Mouse (Mus musculus) large intestine, adult 2 months (tissue): Measurements from ENCODE around the gene Rnf38. TPM values are rescaled to one million over a fixed set of nuclear protein-coding genes. Genes with fewer than 3 reads are reported as not detected.
A peak's percentile ranks its signal among the peaks of the same experiment; 100 is the strongest.

ENCODE experiments used
- DNase-seq: peaks from one replicate; pipeline ENCODE4 v3.0.0-alpha.2; 2012; ENCODE audit warnings: low read depth, low spot score
- WGBS: fragments of 180-500 bp; shearing (Covaris S2); methylation state at CpG from one replicate; pipeline ENCODE4 v1.1.7; 2018; 5-methylcytosine and 5-hydroxymethylcytosine counted together
- polyA plus RNA-seq: library from polyadenylated mRNA; depleted of rRNA; stranded (reverse); fragments of >200 nt; gene quantifications from 2 replicates; pipeline ENCODE4 v1.2.3, GENCODE M21; 2012; rRNA removed

Rnf38 gene
- 31.4 and 68.5 TPM in 2 replicates for polyA plus RNA-seq

- WGBS: 4% methylated on average over 47 of the region's 61 CpGs
- DNase-seq: no peak
Measured at GRCm38 (mm10) chr4:44233713-44234003, at the start of gene Rnf38. Rnf38 (minus strand) TSS chr4:44233789.

DNA sequence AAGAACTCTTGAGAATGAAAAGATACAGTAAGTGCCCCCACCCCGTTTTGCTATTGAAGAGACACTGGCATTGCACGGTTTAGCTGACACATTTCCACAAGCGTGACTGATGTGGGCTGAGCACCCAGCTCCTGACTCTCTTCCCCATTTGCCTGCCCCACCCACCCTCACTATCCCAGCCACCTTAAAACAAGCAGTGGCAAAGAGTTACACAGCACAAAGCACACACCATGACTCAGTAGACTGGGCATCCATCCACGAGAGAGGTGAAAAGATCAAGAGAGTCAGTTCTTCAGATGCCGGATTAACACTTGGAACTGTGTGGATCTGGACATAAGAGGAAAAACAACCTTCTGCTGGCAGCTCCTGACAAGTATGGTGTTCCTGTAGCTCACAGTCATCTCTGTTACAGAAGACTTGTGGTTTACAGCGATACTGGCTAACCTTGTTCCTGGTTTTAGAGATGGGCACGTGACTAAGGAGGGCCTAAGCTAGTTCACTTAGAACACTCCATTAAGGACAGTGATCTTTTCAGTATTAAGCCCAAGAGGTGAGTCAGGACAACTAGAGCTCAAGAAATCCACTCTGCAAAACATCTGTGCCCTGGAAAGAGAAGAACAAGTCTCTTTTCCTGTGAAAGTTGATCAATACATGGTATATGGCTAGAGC is 48.1 kb upstream of the Rnf38 start:
- 70% methylated on average over 7 of the region's 7 CpGs for WGBS
- no peak for DNase-seq

DNA sequence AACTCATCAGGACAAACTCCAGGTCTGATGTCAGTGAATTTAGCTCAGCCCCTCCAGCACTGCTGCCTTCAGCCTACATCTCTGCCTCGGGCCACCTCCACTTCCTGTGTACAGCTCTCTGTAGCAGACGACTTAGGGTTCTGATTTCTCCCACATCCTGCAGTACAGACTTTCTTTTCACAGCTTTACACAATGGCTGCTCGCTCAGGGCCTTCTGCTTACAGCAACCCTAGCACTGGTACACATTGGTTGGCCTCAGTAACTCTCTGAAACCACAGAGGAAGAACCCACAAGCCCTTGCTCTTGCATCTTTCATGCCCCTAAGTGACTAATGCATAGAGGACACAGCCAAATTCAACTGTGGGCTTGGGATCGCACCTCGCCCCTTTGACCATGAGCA is 37.5 kb upstream of the Rnf38 start:
- no peak for DNase-seq
- WGBS: 63% methylated on average over 5 of the region's 5 CpGs

DNA sequence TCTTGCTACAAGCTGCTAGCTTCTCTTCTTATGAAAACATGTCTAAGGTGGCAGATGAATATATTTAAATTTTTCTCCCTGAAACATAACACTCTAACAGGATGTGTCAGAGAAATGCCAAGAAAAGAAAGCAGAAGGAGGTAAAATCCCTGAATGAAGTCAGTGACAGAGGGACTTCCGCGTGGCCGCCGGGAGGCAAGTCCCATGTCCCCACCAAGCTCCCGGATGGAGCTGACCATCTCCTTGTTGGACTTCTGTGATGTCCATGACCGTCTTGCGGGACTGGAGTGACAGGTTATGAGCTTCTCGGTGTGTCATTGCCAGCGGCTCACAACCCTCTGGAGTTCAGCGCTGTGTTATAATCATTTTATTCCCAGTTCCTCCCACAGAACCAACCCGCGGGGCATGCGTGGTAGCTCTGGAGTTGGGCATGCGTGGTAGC is 35.8 kb upstream of the Rnf38 start:
- no peak for DNase-seq
- WGBS: 91% methylated on average over 14 of the region's 14 CpGs

DNA sequence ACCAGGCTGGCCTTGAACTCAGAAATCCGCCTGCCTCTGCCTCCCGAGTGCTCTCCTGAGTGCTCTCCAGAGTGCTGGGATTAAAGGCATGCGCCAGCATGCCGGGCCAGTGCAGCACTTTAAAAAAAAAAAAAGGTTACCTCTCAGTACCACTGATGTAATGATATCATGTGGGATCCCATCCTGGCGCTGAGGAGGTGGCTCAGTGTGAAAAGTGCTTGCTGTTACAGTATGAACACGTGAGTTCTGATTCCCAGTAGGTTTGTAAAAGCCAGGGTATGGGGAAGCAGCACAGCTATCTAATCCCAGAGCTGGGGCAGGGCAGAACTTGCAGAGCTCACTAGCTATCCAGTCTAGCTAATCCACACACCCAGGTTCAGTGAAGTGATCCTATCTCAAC is 33.8 kb upstream of the Rnf38 start:
- WGBS: 84% methylated on average over 6 of the region's 6 CpGs
- no peak for DNase-seq

GRCm38 (mm10) chr4:44265500-44265899 is 31.9 kb upstream of the Rnf38 start:
- DNase-seq: no peak
- 79% methylated on average over 3 of the region's 3 CpGs for WGBS

- WGBS: 2% methylated on average over 10 of the region's 10 CpGs
- DNase-seq: peak; percentile 7
Measured at GRCm38 (mm10) chr4:44260244-44260643, 26.7 kb upstream of the Rnf38 start.

GRCm38 (mm10) chr4:44259126-44259525 is 25.5 kb upstream of the Rnf38 start:
- DNase-seq: no peak
- 90% methylated on average over 4 of the region's 4 CpGs for WGBS

- DNase-seq: no peak
- WGBS: 70% methylated on average over 5 of the region's 5 CpGs
Measured at GRCm38 (mm10) chr4:44254579-44254978, 21.0 kb upstream of the Rnf38 start.

DNA sequence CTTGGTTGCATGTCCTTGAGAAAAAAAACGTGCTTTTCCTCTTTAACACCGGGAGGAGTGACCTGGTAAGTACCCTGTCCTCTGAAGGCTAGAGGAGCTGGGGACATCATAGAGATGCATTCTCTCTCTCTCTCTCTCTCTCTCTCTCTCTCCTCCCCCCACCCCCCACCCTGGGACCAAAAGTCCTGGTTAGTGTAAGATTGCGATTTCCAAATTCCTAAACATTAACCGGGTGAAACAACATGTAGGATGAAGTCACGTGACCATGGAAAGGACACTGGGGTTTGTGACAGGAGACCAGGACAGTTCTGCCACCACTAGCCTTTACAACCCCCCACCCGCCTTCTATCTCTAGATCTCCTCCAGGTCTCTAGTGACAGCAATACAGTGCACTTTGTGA is 19.6 kb upstream of the Rnf38 start:
- WGBS: 7% methylated on average over 6 of the region's 6 CpGs
- DNase-seq: no peak

GRCm38 (mm10) chr4:44251966-44252916 is 18.7 kb upstream of the Rnf38 start:
- DNase-seq: no peak
- 11% methylated on average over 13 of the region's 13 CpGs for WGBS

DNA sequence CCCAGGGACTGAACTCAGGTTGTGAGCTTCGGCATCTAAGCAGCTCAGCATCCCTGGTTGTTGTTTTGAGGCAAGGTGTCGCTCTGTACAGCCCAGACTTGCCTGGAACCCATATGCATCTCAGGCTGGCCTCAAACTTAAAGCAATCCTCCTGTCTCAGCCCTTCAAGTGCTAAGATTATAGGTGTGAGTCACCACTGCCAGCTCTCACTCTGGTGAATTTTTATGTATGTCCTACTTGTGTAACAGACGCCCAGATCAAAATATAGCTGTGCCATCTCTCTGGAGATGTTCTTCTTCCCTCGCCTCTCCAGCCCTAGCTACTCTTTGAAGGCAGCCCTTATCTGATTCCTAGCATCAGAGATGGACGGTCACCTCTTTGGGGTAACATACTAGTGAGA is 17.9 kb upstream of the Rnf38 start:
- no peak for DNase-seq
- 75% methylated on average over 5 of the region's 5 CpGs for WGBS

- WGBS: under 1% methylated on average over 10 of the region's 10 CpGs
- DNase-seq: no peak
Measured at GRCm38 (mm10) chr4:44249705-44250104, 16.1 kb upstream of the Rnf38 start.

DNA sequence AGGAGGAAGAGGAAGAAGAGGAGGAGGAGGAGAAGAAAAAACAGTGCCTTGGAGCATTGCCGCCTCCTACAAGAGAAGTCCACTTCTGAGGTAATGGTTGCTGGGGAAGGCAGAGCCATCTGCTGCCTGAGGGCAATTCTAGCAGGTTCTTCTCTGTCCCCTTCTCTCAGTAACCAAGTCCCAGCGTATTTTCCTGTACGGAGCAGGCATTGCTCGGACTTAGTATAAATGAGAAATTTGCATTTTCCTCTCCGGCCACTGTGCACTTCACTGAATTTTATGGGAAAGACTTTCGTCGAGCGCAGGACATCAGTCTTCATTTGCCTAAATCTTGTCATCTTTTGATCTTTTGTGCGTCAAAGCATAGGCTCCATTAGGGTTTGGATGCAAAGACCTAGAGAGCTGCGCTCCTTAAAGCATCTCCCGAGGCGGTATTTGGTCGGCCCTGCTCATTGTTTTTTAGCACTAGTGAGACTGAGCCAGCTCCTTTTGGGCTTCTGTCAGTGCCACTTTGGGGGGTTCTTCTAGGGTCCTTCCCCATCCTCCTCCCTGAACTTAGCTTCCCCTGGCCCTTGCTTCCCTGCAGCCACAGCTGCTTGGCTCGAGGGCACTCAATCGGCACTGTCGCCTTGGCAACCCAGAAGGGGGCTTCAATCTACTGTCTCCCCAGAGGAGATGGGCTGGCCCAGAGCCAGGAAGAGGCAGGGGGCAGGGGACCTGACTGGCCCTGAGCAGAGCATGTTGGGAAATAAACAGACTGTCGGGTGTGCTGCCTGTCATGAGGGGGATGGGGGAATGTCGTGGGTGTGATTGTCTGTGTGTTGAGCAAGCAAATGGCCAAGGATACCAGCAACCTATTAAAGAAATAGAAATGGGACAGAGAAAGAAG is 13.7 kb upstream of the Rnf38 start:
- DNase-seq: no peak
- 27% methylated on average over 18 of the region's 18 CpGs for WGBS

DNA sequence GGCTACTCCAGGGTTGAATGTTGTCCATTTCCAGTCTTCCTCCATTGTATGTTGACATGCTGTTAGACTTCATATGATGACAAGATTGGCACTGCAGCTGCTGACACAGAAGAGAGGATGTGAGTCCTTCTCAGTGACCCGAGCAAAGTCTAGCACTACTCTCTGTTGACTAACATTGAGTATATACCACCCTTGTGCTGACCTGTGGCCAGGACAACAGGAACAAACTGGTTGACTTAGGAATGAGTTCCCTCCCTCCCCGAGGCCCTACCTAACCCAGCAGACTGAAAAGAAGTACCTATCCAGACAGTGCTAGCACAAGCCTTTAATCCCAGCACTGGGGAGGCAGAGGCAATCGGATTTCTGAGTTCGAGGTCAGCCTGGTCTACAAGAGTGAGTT is 12.7 kb upstream of the Rnf38 start:
- 75% methylated on average over 4 of the region's 4 CpGs for WGBS
- DNase-seq: no peak

GRCm38 (mm10) chr4:44241638-44242037 is 8.0 kb upstream of the Rnf38 start:
- no peak for DNase-seq
- 68% methylated on average over 4 of the region's 4 CpGs for WGBS

DNA sequence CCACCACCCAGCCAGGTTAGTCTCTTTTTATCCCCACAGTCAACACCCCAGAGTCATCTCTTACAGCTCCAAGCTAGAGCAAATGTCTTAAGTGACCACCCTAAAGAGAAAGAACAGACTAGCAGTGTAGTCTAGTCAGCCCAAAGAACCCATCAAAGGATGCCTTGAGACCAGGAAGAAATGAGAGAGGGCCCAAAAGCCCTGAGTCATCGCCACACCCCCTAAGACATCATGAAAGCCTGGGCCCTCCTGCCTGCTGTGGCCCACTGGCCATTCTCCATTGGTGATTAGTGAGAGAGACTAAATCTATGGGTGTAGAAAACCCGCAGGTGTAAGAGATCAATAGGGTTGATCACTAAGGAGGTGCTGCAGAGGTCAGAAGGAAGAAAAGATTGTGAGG is 2.4 kb upstream of the Rnf38 start:
- WGBS: 95% methylated on average over 2 of the region's 2 CpGs
- DNase-seq: no peak

- peak; percentile 72 for DNase-seq
- WGBS: 3% methylated on average over 57 of the region's 62 CpGs
Measured at GRCm38 (mm10) chr4:44234004-44234866, 646 bp upstream of the Rnf38 start.
